ENCODE assay signal across 19 mouse cellular contexts in the genomic region with DNA sequence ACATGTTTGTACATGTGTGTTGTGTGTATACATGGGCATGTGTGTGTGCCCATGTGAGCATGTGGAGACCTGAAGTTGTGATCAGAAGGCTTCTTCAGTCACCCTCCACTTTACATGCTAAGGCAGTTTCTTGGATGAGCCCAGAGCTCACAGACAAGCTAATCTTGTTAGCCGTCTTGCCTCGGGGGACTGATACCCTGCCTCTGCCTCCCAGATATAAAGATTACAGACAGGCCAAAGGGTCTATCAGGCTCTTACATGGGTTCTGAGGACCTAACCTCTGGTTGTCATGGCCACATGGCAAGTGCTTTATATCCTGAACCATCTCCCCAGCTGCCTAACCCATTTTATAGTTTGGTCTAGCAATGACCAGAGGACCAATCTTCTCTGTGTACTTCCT.
"Had no signal": no experiment of that assay in that cellular context is flagged by ENCODE, and none has a peak within 500 bp of the region (broad histone marks: within the 10 kb centered on the region; RNA-seq: fewer than 3 reads in every experiment).

No protein-coding gene starts in this region.

- H3K4me3 ChIP-seq: layer of hippocampus, adult 2 months; left cerebral cortex, adult 2 months; lung, embryonic 15.5 days; midbrain, embryonic 12.5 days; midbrain, embryonic 15.5 days; neural tube, embryonic 12.5 days; neural tube, embryonic 15.5 days had no signal

- H3K9me3 ChIP-seq: lung, embryonic 15.5 days; midbrain, embryonic 12.5 days; midbrain, embryonic 15.5 days; neural tube, embryonic 12.5 days; neural tube, embryonic 15.5 days had no signal

- DNase-seq: kidney, adult 18-20 months; kidney, adult 9 months; kidney, postnatal 14 days; layer of hippocampus, adult 9-11 months; lung, adult 18-20 months; lung, postnatal 10 days; lung, postnatal 36 days; right cerebral cortex, adult 18-20 months; right cerebral cortex, postnatal 14 days; right cerebral cortex, postnatal 4 days; thymus, postnatal 25 days had no signal

- H3K9ac ChIP-seq: lung, embryonic 15.5 days; midbrain, embryonic 12.5 days; midbrain, embryonic 15.5 days; neural tube, embryonic 12.5 days; neural tube, embryonic 15.5 days had no signal

- H3K4me1 ChIP-seq: lung, embryonic 15.5 days; midbrain, embryonic 12.5 days; midbrain, embryonic 15.5 days; neural tube, embryonic 12.5 days; neural tube, embryonic 15.5 days had no signal

- H3K4me2 ChIP-seq: lung, embryonic 15.5 days; midbrain, embryonic 12.5 days; midbrain, embryonic 15.5 days; neural tube, embryonic 12.5 days; neural tube, embryonic 15.5 days had no signal

- ATAC-seq: intestine, embryonic 16.5 days had no signal

- H3K27ac ChIP-seq: layer of hippocampus, adult 2 months; left cerebral cortex, adult 2 months; lung, embryonic 15.5 days; midbrain, embryonic 12.5 days; midbrain, embryonic 15.5 days; neural tube, embryonic 12.5 days; neural tube, embryonic 15.5 days had no signal

- H3K27me3 ChIP-seq: lung, embryonic 15.5 days; midbrain, embryonic 12.5 days; midbrain, embryonic 15.5 days; neural tube, embryonic 12.5 days; neural tube, embryonic 15.5 days had no signal

- H3K36me3 ChIP-seq: lung, embryonic 15.5 days; midbrain, embryonic 15.5 days had no signal
